Mouse (Mus musculus) CD4-positive, CD25-positive, alpha-beta regulatory T cell, adult 2 months (primary cell): ENCODE measurements around the gene Olfr427.
"Not testable (repeated sequence)": the region's sequence is repeated elsewhere in the genome, so short reads cannot be mapped to it uniquely, and the experiment has no call there.

Source experiments
- DNase-seq: peaks from one replicate; pipeline ENCODE4 v3.0.0-alpha.2; 2012; ENCODE audit warnings: low read depth, low spot score

Gene Olfr427

GRCm38 (mm10) chr1:174096591-174096990 lies at the start of gene Olfr427:
TSS of gene Olfr427 (plus strand) at chr1:174096891.
- DNase-seq, result no peak

DNA sequence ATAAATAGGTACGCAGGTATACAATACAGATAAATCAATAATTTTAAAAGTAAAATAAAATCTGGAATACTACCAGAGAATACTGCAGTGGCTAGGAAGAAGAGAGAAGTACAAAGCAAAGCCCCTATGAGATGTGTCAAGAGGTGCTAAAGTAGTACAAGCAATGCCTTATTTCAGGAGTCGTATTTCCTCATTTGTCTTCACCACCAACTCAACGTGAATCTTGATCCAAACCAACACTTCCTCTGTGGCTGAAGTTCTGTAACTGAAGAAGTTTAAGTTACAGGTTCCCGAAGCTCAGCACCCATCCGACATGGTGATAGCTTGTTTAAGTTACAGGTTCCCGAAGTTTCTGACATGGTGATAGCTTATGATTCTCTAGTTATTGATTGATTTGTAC lies 48.5 kb upstream of the Olfr427 start:
- not testable (repeated sequence) for DNase-seq

DNA sequence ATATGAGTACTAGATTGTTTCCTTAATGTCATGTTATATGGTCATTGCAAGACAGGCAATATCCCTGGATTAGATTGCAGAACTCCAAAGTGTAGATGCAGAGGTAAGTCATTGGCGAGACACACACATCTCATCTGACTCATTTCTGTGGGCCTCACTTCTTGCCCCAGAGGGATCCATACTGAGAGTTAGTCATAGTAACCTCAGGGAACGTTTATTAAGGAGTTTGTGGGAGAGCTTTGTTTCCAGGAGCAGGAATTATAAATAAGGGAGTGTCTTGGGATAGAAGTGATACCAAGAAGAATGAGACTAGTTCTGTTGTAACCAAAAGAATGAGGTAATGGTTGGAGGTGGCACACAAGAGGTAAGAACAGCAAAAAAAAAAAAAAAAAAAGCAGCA lies 47.8 kb upstream of the Olfr427 start, which contains the start of gene Olfr432:
Olfr432 (plus strand) TSS at position 313 of the 400 bp plus-strand sequence.
- no peak for DNase-seq

DNA sequence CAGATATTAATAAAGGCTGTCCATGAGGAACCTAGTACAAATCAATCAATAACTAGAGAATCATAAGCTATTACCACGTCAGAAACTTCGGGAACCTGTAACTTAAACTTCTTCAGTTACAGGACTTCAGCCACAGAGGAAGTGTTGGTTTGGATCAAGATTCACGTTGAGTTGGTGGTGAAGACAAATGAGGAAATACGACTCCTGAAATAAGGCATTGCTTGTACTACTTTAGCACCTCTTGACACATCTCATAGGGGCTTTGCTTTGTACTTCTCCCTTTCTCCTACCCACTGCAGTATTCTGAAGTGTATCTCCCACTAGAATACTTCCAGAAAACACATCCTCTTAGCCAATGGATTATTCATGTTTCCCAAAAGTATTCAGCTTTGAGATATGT lies 47.3 kb upstream of the Olfr427 start:
- DNase-seq, result not testable (repeated sequence)

GRCm38 (mm10) chr1:174050532-174050931 lies 46.2 kb upstream of the Olfr427 start:
- no peak for DNase-seq

GRCm38 (mm10) chr1:174051515-174051914 lies 45.2 kb upstream of the Olfr427 start:
- DNase-seq, result no peak

- no peak for DNase-seq
These were observed 44.7 kb upstream of the Olfr427 start for GRCm38 (mm10) chr1:174051931-174052536.

DNA sequence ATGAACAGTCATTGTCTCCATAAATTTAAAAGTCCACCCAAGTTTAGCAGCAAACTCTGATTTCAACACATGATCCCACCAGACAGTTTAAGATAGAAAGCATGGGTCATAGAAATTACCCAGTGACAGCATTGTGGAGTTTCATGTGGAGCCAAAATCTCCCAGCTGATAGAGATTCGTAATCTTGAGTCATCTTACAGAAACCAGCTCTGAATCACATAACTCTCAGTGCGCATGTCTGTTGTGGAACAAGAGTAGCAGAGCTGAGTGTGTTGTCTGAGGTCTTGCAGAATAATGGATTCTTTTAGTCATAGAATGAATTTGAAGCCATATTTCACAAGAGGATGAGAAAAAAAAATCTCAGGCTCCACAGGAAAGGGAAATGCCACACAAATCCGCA lies 43.7 kb upstream of the Olfr427 start:
- no peak for DNase-seq

- DNase-seq, result no peak
These were observed 41.4 kb upstream of the Olfr427 start for GRCm38 (mm10) chr1:174055248-174055647.

- no peak for DNase-seq
These were observed 30.4 kb upstream of the Olfr427 start, which contains the start of gene Olfr430 for GRCm38 (mm10) chr1:174066305-174066704. TSS of gene Olfr430 (plus strand) at chr1:174066605.

- DNase-seq, result no peak
These were observed 12.7 kb upstream of the Olfr427 start, which contains the start of gene Olfr429 for GRCm38 (mm10) chr1:174084031-174084430. TSS of gene Olfr429 (plus strand) at chr1:174084331.

GRCm38 (mm10) chr1:174103735-174104134 lies 7.0 kb downstream of the Olfr427 start:
- peak; percentile 24 for DNase-seq

GRCm38 (mm10) chr1:174121062-174121461 lies 24.4 kb downstream of the Olfr427 start, which contains the start of gene Olfr231:
TSS of gene Olfr231 (minus strand) at chr1:174121162.
- no peak for DNase-seq

- DNase-seq, result no peak
These were observed 34.5 kb downstream of the Olfr427 start, which contains the start of gene Olfr424 for GRCm38 (mm10) chr1:174131217-174131616. TSS of gene Olfr424 (plus strand) at chr1:174131517.

DNA sequence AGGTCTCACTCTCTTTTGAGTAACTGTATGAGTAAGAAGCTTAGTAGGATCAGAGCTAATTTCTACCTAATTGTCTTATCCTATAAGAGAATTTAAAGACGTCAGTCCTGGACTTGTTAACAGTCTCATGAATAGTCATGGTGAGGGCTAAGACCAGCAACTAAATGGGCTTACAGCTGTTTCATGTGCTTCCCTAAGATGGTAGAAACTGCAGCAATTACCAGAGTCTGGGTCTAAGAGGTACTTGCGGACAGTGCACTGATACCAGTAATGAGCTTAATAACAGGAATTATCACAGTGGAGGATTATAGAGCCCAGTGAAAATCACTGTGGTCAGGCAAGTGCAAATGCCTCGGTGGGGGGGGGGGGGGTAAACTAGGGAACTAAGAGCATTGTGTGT lies 35.3 kb downstream of the Olfr427 start:
- DNase-seq, result no peak

DNA sequence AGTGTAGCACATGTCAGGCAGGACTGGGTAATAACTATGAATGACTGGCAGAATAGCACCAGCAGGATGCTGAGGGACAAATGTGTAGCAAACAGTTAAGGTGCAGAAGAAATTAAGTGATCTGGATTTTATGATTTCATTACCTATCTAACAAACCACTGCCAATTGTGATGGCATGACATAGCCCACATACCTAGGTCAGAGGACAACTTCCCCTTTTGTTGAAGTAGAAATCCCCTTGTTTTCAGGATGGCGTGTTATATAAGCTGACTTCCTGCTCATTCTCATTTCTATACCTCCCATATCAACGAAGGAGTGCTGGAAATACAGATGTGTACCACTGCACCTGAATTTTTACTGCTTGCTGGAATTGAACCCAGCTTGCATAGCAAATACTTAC lies 44.7 kb downstream of the Olfr427 start:
- DNase-seq, result no peak

- no peak for DNase-seq
These were observed 50.0 kb downstream of the Olfr427 start for GRCm38 (mm10) chr1:174146696-174147095.

- no peak for DNase-seq
These were observed 52.6 kb downstream of the Olfr427 start for GRCm38 (mm10) chr1:174149289-174149688.
